Mouse (Mus musculus) heart, adult 8-10 months (tissue): Measurements from ENCODE around the gene Crb3. TPM values are rescaled to one million over a fixed set of nuclear protein-coding genes. Genes with fewer than 3 reads are reported as not detected.
"Not testable (repeated sequence)": the region's sequence is repeated elsewhere in the genome, so short reads cannot be mapped to it uniquely, and the experiment has no call there.

Experiments
- DNase-seq: peaks from one replicate; pipeline ENCODE4 v3.0.0; 2022; ENCODE audit warnings: low spot score
- total RNA-seq, 4 experiments: library from RNA; stranded (reverse); gene quantifications; 2 replicates each; pipeline ENCODE4 v1.2.4; 2022

Crb3 gene
- total RNA-seq = under 1 TPM in 2 of 4 experiments, not detected in 2; 0.23 to 0.72 TPM

DNA sequence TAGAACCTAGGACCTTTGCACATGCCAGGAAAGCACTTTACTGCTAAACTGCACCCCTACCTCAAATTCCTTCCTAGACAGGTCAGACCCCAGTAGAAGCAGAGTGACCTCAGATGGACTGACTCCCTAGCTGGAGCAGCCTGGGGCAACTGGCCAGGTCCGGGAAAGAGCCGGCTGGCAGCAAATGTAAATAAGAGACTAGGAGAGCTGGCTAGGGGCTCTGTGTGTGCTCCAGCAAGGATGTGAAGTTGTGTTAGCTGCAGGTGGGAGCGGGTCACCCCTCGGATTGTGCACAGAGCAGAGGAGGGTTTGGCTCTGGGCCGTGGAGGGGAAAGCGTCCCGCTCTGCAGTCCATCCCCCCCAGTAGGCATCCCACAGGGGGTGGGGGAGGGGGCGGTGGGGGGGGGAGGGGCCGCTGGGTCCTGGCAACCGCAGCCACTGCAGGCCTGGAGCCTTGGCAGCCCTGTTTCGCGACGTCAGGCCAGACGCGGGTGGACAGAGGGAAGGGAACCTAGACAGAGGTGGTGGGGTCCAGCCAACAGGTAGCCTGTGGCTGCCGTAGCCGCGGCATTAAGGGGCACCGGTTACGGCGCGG is at the start of gene Crb3:
Gene Crb3, plus strand, starts transcription at position 215 of the 595 bp plus-strand sequence.
- DNase-seq = peak; percentile 26

DNA sequence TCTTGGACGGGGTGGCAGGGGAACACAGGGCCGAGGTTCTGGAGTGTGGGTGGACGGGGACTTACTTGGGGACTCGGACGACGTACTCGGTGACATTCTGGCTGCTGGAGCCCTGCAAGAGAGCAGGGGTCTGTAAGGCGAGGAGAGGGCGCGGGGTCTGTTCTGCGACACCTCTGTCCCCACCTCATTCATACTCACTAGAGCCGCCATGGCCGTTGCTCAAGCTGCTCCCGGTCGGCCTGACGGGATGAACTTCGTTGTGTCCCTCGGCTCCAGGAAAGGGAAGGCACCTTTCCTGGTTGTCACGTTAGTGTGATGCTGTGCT is 48.0 kb upstream of the Crb3 start:
- no peak for DNase-seq

- DNase-seq = peak; percentile 93
These were observed 47.4 kb upstream of the Crb3 start, which contains the start of the genes Gtf2f1 and Gm17949 for GRCm38 (mm10) chr17:57011236-57012141. Gene Gtf2f1, minus strand, starts transcription at chr17:57011288. Gene Gm17949, plus strand, starts transcription at chr17:57011469.

DNA sequence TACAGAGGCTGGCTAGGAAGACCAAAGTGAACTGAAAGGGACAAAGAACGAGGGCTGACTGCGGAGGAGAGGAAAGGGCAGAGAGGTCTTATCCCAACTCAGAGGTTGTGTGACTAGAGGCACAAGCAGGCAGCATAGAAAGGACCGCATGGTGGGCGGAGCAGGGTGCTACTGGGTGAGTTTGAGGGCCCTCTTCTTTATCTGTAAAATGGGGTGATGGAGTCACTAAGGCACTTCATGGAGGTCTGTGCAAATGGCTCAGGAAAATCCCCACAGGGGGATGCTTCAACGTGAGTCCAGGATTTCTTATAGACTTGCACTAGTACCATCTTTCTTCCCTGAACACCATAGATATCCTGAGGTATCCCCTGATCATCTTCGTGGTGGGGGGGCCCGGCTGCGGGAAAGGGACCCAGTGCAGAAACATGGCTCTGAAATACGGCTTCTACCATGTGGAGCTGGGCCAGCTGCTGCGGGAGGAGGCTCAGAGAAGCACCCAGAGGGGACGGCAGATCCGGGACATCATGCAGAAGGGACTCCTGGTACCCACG is 46.6 kb upstream of the Crb3 start:
- no peak for DNase-seq

DNA sequence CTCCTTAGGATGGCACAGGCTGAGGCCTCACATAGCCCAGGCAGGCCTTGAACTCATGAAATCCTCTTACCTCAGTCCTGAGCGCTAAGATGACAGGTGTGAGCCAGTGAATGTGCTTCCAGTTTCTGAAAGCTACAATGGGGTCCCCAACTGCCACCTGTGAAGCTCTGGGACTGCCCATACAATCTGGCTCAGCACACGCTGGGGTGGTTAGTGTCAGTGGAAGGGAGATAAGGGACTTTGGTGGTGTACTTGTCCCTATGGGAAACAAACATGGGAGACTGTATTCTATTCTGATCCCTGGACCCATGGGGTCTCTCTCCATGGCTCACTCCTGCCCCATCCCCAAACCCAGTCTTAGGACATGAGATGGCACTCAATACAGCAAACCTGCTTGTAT is 39.2 kb upstream of the Crb3 start:
- no peak for DNase-seq

- DNase-seq = no peak
These were observed 37.9 kb upstream of the Crb3 start for GRCm38 (mm10) chr17:57020960-57021359.

- DNase-seq = no peak
These were observed 31.4 kb upstream of the Crb3 start for GRCm38 (mm10) chr17:57027471-57027870.

- no peak for DNase-seq
These were observed 29.2 kb upstream of the Crb3 start for GRCm38 (mm10) chr17:57029691-57030090.

DNA sequence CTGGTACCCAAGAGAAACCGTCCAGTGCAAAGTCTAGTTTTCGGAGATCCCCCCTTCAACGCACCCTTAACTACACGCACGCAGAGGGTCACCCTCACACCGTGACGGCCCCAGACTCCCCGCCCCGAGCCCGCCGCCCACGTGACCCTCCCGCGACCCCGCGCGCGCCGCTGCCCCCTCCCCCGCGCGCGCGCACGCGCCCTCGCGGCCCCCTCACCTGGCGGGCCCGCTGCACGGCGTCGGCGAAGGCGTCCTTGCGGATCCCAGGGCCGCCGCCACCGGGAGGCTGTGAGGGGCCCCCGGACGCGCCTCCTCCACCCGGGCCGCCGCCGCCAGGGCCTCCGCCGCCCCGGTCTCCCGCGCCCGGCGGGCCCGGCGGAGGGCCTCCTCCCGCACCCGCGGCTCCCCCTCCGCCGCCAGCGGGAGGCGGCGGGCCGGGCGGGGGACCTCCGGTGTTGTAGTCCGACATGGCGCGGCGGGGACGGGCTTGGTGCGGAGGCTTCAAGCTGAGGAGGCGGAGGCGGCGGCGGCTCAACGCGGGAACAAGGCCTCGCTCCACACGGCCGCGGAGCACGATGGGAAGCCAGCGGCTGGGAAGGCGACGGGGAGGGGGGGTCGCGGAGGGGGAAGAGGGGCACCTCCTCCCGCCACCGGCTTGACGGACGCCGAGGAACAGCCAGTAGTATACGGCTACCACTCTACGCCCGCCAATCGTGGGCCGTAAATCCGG is 27.8 kb upstream of the Crb3 start, which contains the start of gene Khsrp:
Gene Khsrp, minus strand, starts transcription at position 592 of the 730 bp plus-strand sequence.
- no peak for DNase-seq

DNA sequence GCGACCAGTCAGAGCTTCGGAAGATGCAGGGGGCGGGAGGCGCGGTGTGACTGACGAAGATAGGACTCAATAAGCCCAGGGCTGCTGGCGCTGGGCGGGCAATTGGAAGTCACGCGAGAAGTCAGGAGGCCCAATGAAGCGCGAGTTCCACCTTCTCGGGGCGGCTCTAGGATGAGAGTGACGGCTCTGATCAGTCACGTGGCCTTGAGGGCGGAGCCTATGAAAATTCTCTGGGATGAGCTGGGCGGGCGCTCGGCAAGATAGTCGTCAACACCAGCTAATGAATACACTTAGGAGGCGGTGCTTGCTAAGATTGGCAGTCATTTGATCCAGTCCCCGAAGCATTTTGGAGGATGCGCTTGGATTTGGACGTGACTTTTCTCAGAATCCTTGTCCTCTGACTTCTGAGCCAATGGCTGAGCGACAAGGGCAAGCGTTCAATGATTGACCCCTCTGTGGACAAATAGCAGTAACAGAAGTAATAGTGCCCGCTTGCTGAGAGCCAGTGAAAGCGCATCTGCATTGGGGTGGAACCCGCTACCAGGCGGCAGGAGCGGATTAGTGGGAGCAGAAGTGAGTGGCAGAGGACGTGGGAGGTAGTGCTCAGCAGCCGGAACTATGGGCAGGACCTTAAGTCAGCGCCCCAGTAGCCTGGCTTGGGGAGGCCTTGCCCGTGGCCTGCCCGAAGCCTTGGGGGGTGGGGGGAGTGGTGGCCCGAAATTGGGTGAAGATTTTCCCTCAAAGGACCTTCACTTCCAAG is 27.1 kb upstream of the Crb3 start:
- peak; percentile 100 for DNase-seq

DNA sequence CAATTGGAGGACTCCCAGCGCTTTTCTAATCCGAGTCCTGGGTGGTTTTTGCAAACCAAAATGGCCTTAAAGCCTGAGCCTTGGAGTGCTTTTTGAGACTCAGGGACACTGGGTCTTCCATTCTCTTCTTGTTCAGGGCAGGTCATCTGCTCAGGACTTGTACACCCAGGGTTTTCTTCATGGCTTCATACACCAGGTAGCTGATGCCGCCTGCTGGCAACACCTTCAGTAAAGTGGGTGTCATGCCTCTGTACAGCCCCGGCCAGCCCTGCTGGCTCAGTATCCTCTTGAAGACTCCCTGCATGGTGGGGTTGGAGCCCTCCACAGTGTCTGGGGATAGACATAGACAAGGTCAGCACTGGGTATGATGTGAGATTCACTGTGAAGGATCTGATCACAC is 26.1 kb upstream of the Crb3 start:
- DNase-seq = no peak

- no peak for DNase-seq
These were observed 19.9 kb upstream of the Crb3 start for GRCm38 (mm10) chr17:57038978-57039377.

GRCm38 (mm10) chr17:57041554-57041953 is 17.4 kb upstream of the Crb3 start, which contains the start of gene Slc25a41:
Gene Slc25a41, minus strand, starts transcription at chr17:57041654.
- DNase-seq = no peak

- DNase-seq = no peak
These were observed 11.5 kb upstream of the Crb3 start for GRCm38 (mm10) chr17:57047406-57047805.

- no peak for DNase-seq
These were observed 10.1 kb upstream of the Crb3 start for GRCm38 (mm10) chr17:57048816-57049215.

GRCm38 (mm10) chr17:57051679-57052078 is 7.2 kb upstream of the Crb3 start:
- DNase-seq = not testable (repeated sequence)

- no peak for DNase-seq
These were observed 2.7 kb upstream of the Crb3 start for GRCm38 (mm10) chr17:57056246-57056645.

DNA sequence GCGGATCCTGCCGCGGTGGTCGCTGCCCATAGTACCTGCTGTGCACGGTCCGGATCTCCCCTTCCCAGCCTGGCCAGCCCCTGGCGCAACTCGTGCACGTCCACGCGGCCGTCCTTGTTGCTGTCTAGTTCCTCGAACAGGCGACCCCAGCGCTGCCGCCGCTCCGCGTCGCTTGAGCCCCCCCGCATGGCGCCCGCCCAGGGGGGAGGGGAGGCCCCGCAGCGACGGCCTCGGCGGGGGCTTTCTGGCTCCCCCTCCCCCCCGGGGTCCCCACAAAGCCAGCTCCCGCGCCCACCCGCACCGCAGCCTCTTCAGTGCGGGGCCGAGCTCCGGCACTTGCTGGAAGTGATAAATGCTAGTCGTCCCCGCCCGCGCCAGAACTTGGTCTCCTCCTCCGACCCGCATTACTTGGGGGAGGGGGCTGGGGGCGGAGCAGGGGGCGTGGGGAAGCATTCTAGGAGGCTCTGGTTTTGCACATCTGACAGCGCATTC is 627 bp downstream of the Crb3 start, which contains the start of gene Slc25a23:
Gene Slc25a23, minus strand, starts transcription at position 378 of the 492 bp plus-strand sequence.
- peak; percentile 47 for DNase-seq

- DNase-seq = peak; percentile 95
These were observed 1.4 kb downstream of the Crb3 start for GRCm38 (mm10) chr17:57060231-57060801.

GRCm38 (mm10) chr17:57061069-57061468 is 2.2 kb downstream of the Crb3 start:
- no peak for DNase-seq
